Mouse (Mus musculus): ENCODE data around the gene Rbak.

DNA sequence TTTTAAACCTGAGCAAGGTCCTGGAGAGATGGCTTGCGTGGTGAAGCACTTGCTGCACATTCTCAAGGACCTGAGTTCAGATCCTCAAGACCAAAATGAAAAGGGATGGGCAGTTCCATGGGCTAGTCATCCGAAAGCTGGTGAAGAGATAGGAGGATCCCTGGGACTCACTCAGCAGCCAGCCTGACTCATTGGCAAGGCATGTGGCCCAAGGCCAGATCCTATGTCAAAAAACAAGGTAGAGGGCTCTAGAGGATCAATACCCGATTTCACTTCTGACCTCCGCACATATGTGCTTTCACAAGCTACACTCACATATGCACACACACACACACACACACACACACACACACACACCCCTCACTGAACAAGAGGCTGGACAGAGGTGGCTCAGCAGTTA is 15.9 kb upstream of the Rbak start:
- TF ChIP-seq CTCF (IDR thresholded peaks at IDR 0.05; ENCODE audit: low read depth) (no peak), EP300 (IDR thresholded peaks at IDR 0.05; ENCODE audit: low read depth) (no peak)

Data from liver, postnatal 0 days (tissue).